Mouse (Mus musculus) spleen, adult 2 months (tissue): Measurements from ENCODE around the gene Apoa2. TPM values are rescaled to one million over a fixed set of nuclear protein-coding genes. Genes with fewer than 3 reads are reported as not detected.

ENCODE experiments used
- DNase-seq, 2 experiments: peaks; one replicate each; pipeline versions ENCODE4 v3.0.0 to v3.0.0-alpha.2; 2012 to 2021; ENCODE audit warnings: low spot score in 2 of 2, low read depth in 1 of 2
- H3K27ac ChIP-seq: fragments of 200-500 bp; 2 replicates; pipeline ENCODE4 v1.5.1; 2012; ENCODE audit warnings: low read length, inconsistent platforms; ENCODE audit not compliant: insufficient read depth
- H3K27me3 ChIP-seq: fragments of 200-500 bp; 2 replicates; pipeline ENCODE4 v1.6.1; 2012; ENCODE audit warnings: mild to moderate bottlenecking, moderate library complexity, low read length, inconsistent platforms; ENCODE audit not compliant: control insufficient read depth, insufficient read depth
- H3K36me3 ChIP-seq: fragments of 200-500 bp; 2 replicates; pipeline ENCODE4 v1.6.1; 2012; ENCODE audit warnings: mild to moderate bottlenecking, low read length, inconsistent platforms; ENCODE audit not compliant: control insufficient read depth, insufficient read depth
- H3K4me1 ChIP-seq: fragments of 200-500 bp; 2 replicates; pipeline ENCODE4 v1.6.1; 2011; ENCODE audit warnings: inconsistent platforms; ENCODE audit not compliant: control insufficient read depth, insufficient read depth, insufficient read length
- H3K4me3 ChIP-seq: fragments of 200-500 bp; 2 replicates; pipeline ENCODE4 v1.5.1; 2011; ENCODE audit warnings: mild to moderate bottlenecking, inconsistent platforms; ENCODE audit not compliant: insufficient read depth, insufficient read length; ENCODE audit errors: extremely low read depth
- CTCF ChIP-seq: fragments of 200-500 bp; IDR thresholded peaks from 2 replicates; pipeline ENCODE4 v1.5.1; 2011; ENCODE audit warnings: mild to moderate bottlenecking, inconsistent platforms; ENCODE audit not compliant: insufficient read depth, insufficient read length, insufficient replicate concordance; ENCODE audit errors: extremely low read depth
- POLR2A ChIP-seq: fragments of 200-500 bp; IDR thresholded peaks from 2 replicates; pipeline ENCODE4 v1.6.1; 2011; ENCODE audit warnings: low read depth, low read length, inconsistent platforms
- WGBS: fragments of 180-500 bp; shearing (Covaris S2); methylation state at CpG from one replicate; pipeline ENCODE4 v1.1.7; 2018; 5-methylcytosine and 5-hydroxymethylcytosine counted together
- polyA plus RNA-seq: library from polyadenylated mRNA; depleted of rRNA; stranded (reverse); fragments of >200 nt; gene quantifications from 2 replicates; pipeline ENCODE4 v1.2.3, GENCODE M21; 2012

Gene Apoa2
- polyA plus RNA-seq, 1 experiment: 1.8 TPM

DNA sequence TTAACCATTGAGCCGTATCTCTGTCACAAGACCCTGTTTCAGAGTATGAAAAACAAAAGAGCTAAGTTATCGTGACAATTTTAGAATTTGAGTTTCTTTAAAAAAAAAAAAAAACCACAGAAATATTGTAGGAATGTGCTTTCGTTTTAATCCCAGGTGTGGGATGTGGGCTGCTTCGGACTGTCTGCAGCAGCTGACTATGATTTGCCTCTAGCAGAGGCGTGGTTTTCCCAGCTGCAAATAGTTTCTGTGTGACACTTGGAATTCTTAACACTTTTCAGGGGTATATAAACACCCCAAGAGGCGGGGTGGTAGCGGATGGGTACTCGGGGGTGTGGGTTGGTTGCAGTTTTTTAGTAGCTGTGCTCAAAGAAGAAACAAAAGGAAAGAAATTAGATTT is 20.5 kb downstream of the Apoa2 start:
- WGBS: 93% methylated on average over 8 of the region's 8 CpGs
- Histone ChIP-seq H3K4me3 (no peak overlapping the region), H3K27me3 (no peaks in the 10 kb centered on the region), H3K27ac (no peak overlapping the region), H3K36me3 (peaks cover 16% of the 10 kb centered on the region), H3K4me1 (peaks cover 4% of the 10 kb centered on the region; the same call in 1 of the 2 replicates)
- TF ChIP-seq CTCF (no peak), POLR2A (no peak)
- DNase-seq: no peak

DNA sequence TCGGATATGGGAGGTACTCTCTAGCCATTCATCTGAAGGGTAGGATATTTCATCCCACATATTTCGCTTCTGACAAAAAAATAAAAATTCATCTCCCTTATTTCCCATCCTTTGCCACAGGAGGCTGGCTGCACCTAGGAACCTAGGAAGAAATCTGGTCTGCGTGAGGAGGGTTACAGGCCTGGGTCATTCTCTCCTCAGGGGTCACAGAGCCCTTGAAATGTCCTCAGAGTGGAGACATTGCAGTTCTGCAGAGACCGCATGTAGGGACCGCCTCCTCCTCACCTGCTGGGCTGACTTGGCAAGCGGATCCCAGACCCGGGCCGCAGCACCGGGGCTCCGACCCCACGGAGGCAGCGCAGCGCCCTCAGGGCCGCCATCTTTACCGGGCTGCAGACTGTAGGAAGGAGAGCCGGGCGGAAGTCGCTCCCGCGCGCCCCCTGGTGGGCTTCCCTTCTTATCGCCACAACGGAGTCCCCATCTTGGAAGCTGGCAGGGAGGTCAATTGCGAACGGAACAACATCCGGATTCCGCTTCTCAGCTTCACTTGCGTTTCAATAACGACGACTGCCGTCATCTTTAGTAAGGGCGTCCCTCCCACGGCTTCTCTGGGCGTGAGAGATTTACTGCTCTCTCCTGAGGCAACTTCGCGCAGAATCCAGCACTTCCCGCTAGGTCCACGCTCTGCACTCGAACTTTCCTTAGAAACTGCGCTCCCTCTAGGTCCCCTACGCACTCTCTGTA is 22.0 kb downstream of the Apoa2 start:
- 1% methylated on average over 41 of the region's 41 CpGs for WGBS
- Histone ChIP-seq H3K4me1 (peaks cover 4% of the 10 kb centered on the region; the same call in 1 of the 2 replicates), H3K4me3 (peak overlapping the region; percentile 84), H3K36me3 (peaks cover 9% of the 10 kb centered on the region), H3K27me3 (0 out of 2 replicates have a peak, but pooled peaks cover 1% of the 10 kb centered on the region), H3K27ac (peak overlapping the region; percentile 67)
- TF ChIP-seq CTCF: peak; percentile 87
- peak; percentile 77 for TF ChIP-seq POLR2A
- peak; percentile 94 to 96 for DNase-seq

DNA sequence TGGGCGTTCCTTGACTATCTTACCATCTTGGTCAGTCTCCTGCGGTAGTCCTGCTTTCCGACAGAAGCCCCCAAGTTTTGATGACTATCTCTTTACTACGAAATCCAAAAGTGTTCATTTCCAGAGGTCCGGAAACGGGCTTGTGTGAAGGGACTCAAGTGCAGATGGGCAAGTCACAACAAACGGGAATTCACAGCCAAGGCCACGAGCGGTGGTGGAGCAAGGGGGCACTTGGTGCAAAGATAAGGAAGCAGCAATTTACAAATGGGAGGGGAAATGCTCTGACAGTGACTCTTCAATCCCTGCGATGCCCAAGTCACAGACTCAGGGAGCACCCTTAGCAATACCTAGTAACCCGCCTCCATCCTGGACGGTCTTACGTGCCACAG is 22.6 kb downstream of the Apoa2 start:
- H3K36me3 ChIP-seq: peaks cover 6% of the 10 kb centered on the region
- TF ChIP-seq CTCF: no peak
- no peak for TF ChIP-seq POLR2A
- peak overlapping the region; percentile 67 for H3K27ac ChIP-seq
- peak overlapping the region; percentile 61 for H3K4me3 ChIP-seq
- H3K27me3 ChIP-seq: 0 out of 2 replicates have a peak, but pooled peaks cover 1% of the 10 kb centered on the region
- 21% methylated on average over 13 of the region's 13 CpGs for WGBS
- no peak for DNase-seq
- H3K4me1 ChIP-seq: peaks cover 4% of the 10 kb centered on the region; the same call in 1 of the 2 replicates

- H3K27ac ChIP-seq: peak overlapping the region; percentile 18
- WGBS: 59% methylated on average over 4 of the region's 4 CpGs
- H3K4me3 ChIP-seq: no peak overlapping the region
- no peak for DNase-seq
- no peak for TF ChIP-seq CTCF
- TF ChIP-seq POLR2A: no peak
- H3K36me3 ChIP-seq: peaks cover 2% of the 10 kb centered on the region; the same call in 1 of the 2 replicates
- H3K4me1 ChIP-seq: peaks cover 4% of the 10 kb centered on the region; the same call in 1 of the 2 replicates
- H3K27me3 ChIP-seq: 0 out of 2 replicates have a peak, but pooled peaks cover 1% of the 10 kb centered on the region
Observed at GRCm38 (mm10) chr1:171247916-171248315, 23.1 kb downstream of the Apoa2 start.

DNA sequence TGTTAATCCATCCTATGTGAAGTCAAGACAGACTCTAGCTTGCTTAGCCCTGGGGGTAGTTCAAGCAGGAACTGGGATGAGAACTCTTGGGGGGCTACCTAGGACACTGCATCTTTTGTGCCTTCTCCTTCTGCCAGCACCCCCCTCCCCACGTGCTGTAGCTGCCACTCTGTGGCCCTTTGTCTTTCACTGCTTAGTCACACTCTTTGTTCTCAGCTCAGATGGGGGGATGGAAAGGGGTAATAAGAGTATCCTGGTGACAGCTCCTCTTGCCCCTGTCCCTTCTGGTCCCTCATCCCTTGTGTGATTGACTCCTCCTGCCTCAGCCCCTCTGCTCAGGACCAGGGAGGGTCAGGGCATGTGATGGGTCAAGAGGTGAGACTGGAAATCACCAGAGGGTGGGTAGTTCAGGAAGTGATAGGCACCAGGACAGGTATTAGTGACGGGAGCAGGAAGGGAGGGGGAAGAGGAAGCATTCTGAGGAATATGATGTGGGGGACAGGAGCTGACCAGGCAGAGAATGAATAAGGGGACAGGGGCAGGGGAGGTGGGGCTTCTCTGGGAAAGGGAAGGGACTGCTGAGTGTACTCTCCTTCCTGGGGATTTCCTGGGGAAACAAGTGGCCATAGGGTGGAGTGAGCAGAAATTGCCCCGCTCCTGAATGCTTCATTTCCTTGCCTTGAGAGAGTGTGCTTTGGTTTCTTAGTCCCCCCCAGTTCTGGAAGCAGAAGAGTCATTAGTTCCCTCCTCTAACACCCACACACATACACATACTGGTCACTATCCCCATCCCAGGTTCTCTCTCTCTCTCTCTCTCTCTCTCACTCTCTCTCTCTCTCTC is 23.8 kb downstream of the Apoa2 start:
- WGBS: 44% methylated on average over 3 of the region's 3 CpGs
- H3K27ac ChIP-seq: peak overlapping the region; percentile 18
- H3K4me1 ChIP-seq: peaks cover 4% of the 10 kb centered on the region; the same call in 1 of the 2 replicates
- no peak for DNase-seq
- no peak overlapping the region for H3K4me3 ChIP-seq
- H3K36me3 ChIP-seq: peaks cover 2% of the 10 kb centered on the region; the same call in 1 of the 2 replicates
- no peak for TF ChIP-seq CTCF
- TF ChIP-seq POLR2A: no peak
- H3K27me3 ChIP-seq: 0 out of 2 replicates have a peak, but pooled peaks cover 1% of the 10 kb centered on the region

DNA sequence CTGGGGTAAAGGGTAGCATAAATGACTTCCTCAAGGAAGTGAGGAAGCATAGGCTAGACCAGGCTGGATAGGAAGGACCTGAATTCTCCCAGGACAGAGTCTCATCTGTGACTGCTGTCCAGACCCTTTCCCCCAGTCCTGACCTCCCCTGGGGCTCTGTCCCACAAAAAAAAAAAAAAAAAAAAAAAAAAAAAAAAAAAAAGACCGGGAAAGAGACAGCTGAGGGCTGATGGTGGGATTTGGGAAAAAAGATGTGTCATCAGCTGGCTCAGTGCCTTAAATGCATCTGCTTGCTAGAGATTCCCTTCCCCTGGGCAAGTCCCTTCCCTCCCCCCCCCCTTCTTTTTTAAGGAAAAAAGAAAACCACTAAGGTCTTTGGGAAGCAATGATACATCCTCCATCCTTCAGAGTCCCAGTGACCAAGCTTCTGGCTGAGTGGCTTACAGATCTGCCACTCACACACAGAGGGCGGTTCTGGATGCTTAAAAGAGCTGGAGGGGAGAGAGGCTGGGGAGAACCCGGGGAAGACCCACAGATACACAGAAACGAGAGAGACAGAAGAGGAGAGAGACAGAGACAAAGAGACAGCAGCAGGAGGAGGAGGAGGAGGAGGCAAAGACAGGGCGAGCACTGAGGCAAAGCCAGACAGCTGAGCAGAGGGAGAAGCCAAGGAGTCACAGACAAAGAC is 25.2 kb downstream of the Apoa2 start, which contains the start of gene Adamts4:
Adamts4 (plus strand) TSS at position 509 of the 688 bp plus-strand sequence.
- 30% methylated on average over 5 of the region's 5 CpGs for WGBS
- peaks cover 4% of the 10 kb centered on the region; the same call in 1 of the 2 replicates for H3K4me1 ChIP-seq
- H3K27ac ChIP-seq: no peak within 1 kb of the TSS
- no peak within 1 kb of the TSS for H3K4me3 ChIP-seq
- DNase-seq: no peak
- 0 out of 2 replicates have a peak, but pooled peaks cover 1% of the 10 kb centered on the region for H3K27me3 ChIP-seq
- no peaks in the 10 kb centered on the region for H3K36me3 ChIP-seq
- no peak for TF ChIP-seq CTCF
- no peak for TF ChIP-seq POLR2A
